Mouse (Mus musculus): ENCODE results near the gene Gjb3.
A peak's percentile ranks its signal among the peaks of the same experiment; 100 is the strongest.

GRCm38 (mm10) chr4:127324759-127325158 is 5.9 kb downstream of the Gjb3 start:
- TF ChIP-seq CTCF (IDR thresholded peaks at IDR 0.05; ENCODE audit: extremely low read depth, insufficient read depth, insufficient read length, insufficient replicate concordance) (peak; percentile 69), POLR2A (IDR thresholded peaks at IDR 0.05; ENCODE audit: low read depth, low read length) (no peak)

Measured in spleen, adult 2 months (tissue).